Mouse (Mus musculus): ENCODE data around the gene Tnrc18. TPM values are rescaled to one million over a fixed set of nuclear protein-coding genes. Genes with fewer than 3 reads are reported as not detected.

Gene Tnrc18
- polyA plus RNA-seq, 1 experiment from 2014 or later = 18.6 TPM

GRCm38 (mm10) chr5:142715059-142715458 lies 102.4 kb downstream of the Tnrc18 start:
- Histone ChIP-seq H3K9me3 (peaks cover 6% of the 10 kb centered on the region), H3K36me3 (no peaks in the 10 kb centered on the region), H3K4me2 (no peak overlapping the region), H3K27me3 (replicated peaks) (peaks cover 21% of the 10 kb centered on the region; the same call in 1 of the 2 replicates), H3K4me3 (no peak overlapping the region), H3K27ac (replicated peaks) (no peak overlapping the region), H3K4me1 (peaks cover 7% of the 10 kb centered on the region), H3K9ac (no peak overlapping the region)
- ATAC-seq (ENCODE audit: extremely low read depth, insufficient number of reproducible peaks, low FRiP score, low TSS enrichment) = no peak
- 73% methylated on average over 9 of the region's 9 CpGs for WGBS

GRCm38 (mm10) chr5:142713966-142714365 lies 103.5 kb downstream of the Tnrc18 start:
- Histone ChIP-seq H3K4me3 (no peak overlapping the region), H3K4me1 (peaks cover 7% of the 10 kb centered on the region), H3K9me3 (peaks cover 6% of the 10 kb centered on the region), H3K27me3 (replicated peaks) (peaks cover 21% of the 10 kb centered on the region; the same call in 1 of the 2 replicates), H3K9ac (no peak overlapping the region), H3K27ac (replicated peaks) (no peak overlapping the region), H3K36me3 (no peaks in the 10 kb centered on the region), H3K4me2 (no peak overlapping the region)
- ATAC-seq (ENCODE audit: extremely low read depth, insufficient number of reproducible peaks, low FRiP score, low TSS enrichment) = no peak
- 79% methylated on average over 10 of the region's 10 CpGs for WGBS

- no peak overlapping the region for H3K27ac ChIP-seq (replicated peaks)
- H3K27me3 ChIP-seq (replicated peaks) = peaks cover 15% of the 10 kb centered on the region; the same call in 1 of the 2 replicates
- no peak overlapping the region for H3K9ac ChIP-seq
- H3K4me3 ChIP-seq = no peak overlapping the region
- ATAC-seq (ENCODE audit: extremely low read depth, insufficient number of reproducible peaks, low FRiP score, low TSS enrichment) = no peak
- peaks cover 6% of the 10 kb centered on the region for H3K9me3 ChIP-seq
- H3K4me1 ChIP-seq = no peaks in the 10 kb centered on the region
- 79% methylated on average over 5 of the region's 5 CpGs for WGBS
- no peaks in the 10 kb centered on the region for H3K36me3 ChIP-seq
- no peak overlapping the region for H3K4me2 ChIP-seq
These were observed 105.1 kb downstream of the Tnrc18 start for GRCm38 (mm10) chr5:142712373-142712772.

DNA sequence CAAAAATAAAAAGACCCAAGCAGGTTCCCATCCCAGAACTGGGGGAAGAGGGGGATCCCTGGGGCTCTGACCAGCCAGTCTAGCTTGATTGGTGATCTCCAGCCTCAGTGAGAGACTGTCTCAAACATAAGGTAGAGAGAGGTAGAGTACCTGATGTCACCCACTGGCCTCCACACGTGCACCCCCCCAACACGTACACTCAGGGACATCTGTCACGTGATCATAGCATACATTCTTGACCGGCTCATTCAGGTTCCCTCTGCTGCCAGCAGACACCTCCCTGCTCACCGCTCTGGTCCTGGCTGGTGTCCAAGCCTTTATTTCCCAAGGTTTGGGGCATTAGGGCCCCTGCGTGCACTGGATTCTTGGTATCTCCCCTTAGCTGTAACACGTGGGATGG lies 108.0 kb downstream of the Tnrc18 start:
- H3K4me1 ChIP-seq = no peaks in the 10 kb centered on the region
- H3K4me3 ChIP-seq = no peak overlapping the region
- 61% methylated on average over 7 of the region's 7 CpGs for WGBS
- H3K27ac ChIP-seq (replicated peaks) = no peak overlapping the region
- no peaks in the 10 kb centered on the region for H3K36me3 ChIP-seq
- H3K27me3 ChIP-seq (replicated peaks) = peaks cover 11% of the 10 kb centered on the region
- ATAC-seq (ENCODE audit: extremely low read depth, insufficient number of reproducible peaks, low FRiP score, low TSS enrichment) = no peak
- H3K9me3 ChIP-seq = peaks cover 6% of the 10 kb centered on the region
- no peak overlapping the region for H3K9ac ChIP-seq
- no peak overlapping the region for H3K4me2 ChIP-seq

DNA sequence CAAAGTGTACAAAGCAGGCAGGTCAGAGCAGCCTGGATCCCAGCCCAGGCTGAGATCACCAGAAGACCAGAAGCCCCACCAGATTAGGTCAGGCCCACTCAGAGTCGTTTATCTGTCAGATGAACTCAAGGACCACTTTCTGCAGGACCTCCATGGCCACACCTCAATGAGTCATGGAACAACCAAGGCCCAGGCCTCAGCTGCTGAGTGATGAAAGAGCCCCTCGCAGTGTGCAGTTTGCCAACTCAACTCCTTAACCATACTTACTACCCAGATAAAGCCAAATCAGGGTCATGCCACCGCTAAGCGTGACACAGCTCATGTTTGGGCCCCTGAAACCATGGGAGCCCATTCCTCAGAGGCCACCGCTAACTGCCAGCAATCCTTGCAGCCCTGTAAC lies 109.8 kb downstream of the Tnrc18 start:
- H3K27me3 ChIP-seq (replicated peaks) = peaks cover 28% of the 10 kb centered on the region
- WGBS = 75% methylated on average over 5 of the region's 5 CpGs
- H3K4me1 ChIP-seq = peaks cover under 1% of the 10 kb centered on the region
- no peak for ATAC-seq (ENCODE audit: extremely low read depth, insufficient number of reproducible peaks, low FRiP score, low TSS enrichment)
- H3K4me3 ChIP-seq = no peak overlapping the region
- H3K4me2 ChIP-seq = no peak overlapping the region
- H3K9me3 ChIP-seq = peaks cover 6% of the 10 kb centered on the region
- H3K9ac ChIP-seq = no peak overlapping the region
- H3K27ac ChIP-seq (replicated peaks) = no peak overlapping the region
- H3K36me3 ChIP-seq = no peaks in the 10 kb centered on the region

- Histone ChIP-seq H3K27me3 (replicated peaks) (peaks cover 65% of the 10 kb centered on the region), H3K4me2 (no peak overlapping the region), H3K4me1 (peaks cover 17% of the 10 kb centered on the region), H3K9me3 (no peaks in the 10 kb centered on the region), H3K27ac (replicated peaks) (no peak overlapping the region), H3K9ac (no peak overlapping the region), H3K36me3 (no peaks in the 10 kb centered on the region), H3K4me3 (no peak overlapping the region)
- ATAC-seq (ENCODE audit: extremely low read depth, insufficient number of reproducible peaks, low FRiP score, low TSS enrichment) = no peak
- 81% methylated on average over 10 of the region's 10 CpGs for WGBS
These were observed 113.9 kb downstream of the Tnrc18 start for GRCm38 (mm10) chr5:142703569-142703968.

DNA sequence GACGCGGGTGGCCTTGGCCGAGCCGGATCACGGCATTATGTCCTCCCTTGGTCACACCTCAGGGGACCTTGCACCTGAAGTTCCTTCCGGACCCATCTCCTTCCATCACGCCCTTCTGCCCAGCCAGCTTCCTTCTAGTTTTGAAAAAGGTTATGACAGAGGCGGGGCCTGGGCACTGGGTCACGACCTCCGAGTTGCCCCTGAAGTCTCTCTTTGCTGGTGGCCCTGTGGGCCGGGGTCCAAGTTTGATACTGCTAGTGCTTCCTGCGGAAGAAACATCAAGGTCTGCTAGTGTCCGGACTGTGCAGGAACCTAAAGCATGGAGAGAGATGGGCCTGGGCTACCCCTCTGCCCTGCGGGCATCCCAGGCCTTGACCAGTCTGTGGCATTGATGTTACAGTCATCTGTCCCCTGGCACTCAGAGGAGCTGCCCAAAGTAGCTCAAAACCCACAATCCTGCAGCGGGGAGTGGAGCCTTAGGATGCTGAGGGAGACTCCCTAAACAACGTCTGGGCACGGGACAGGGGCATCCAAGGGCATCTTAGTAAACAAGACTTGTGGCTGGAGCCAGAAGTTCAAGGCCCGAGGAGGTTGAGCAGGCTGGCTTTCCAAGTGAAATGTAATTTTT lies 114.8 kb downstream of the Tnrc18 start:
- peaks cover 17% of the 10 kb centered on the region for H3K4me1 ChIP-seq
- no peaks in the 10 kb centered on the region for H3K36me3 ChIP-seq
- peak overlapping the region; percentile 63 for H3K4me3 ChIP-seq
- no peak for ATAC-seq (ENCODE audit: extremely low read depth, insufficient number of reproducible peaks, low FRiP score, low TSS enrichment)
- H3K27me3 ChIP-seq (replicated peaks) = peaks cover 73% of the 10 kb centered on the region
- no peak overlapping the region for H3K27ac ChIP-seq (replicated peaks)
- peak overlapping the region; percentile 78 for H3K9ac ChIP-seq
- H3K9me3 ChIP-seq = no peaks in the 10 kb centered on the region
- WGBS = 24% methylated on average over 18 of the region's 18 CpGs
- peak overlapping the region; percentile 95 for H3K4me2 ChIP-seq

GRCm38 (mm10) chr5:142701651-142702510 lies 115.6 kb downstream of the Tnrc18 start:
- no peak overlapping the region for H3K27ac ChIP-seq (replicated peaks)
- peak; percentile 75 for ATAC-seq (ENCODE audit: extremely low read depth, insufficient number of reproducible peaks, low FRiP score, low TSS enrichment)
- no peaks in the 10 kb centered on the region for H3K9me3 ChIP-seq
- no peaks in the 10 kb centered on the region for H3K36me3 ChIP-seq
- WGBS = 2% methylated on average over 69 of the region's 72 CpGs
- H3K27me3 ChIP-seq (replicated peaks) = peaks cover 77% of the 10 kb centered on the region
- peaks cover 17% of the 10 kb centered on the region for H3K4me1 ChIP-seq
- H3K4me3 ChIP-seq = peak overlapping the region; percentile 63
- H3K4me2 ChIP-seq = peak overlapping the region; percentile 95
- peak overlapping the region; percentile 78 for H3K9ac ChIP-seq

DNA sequence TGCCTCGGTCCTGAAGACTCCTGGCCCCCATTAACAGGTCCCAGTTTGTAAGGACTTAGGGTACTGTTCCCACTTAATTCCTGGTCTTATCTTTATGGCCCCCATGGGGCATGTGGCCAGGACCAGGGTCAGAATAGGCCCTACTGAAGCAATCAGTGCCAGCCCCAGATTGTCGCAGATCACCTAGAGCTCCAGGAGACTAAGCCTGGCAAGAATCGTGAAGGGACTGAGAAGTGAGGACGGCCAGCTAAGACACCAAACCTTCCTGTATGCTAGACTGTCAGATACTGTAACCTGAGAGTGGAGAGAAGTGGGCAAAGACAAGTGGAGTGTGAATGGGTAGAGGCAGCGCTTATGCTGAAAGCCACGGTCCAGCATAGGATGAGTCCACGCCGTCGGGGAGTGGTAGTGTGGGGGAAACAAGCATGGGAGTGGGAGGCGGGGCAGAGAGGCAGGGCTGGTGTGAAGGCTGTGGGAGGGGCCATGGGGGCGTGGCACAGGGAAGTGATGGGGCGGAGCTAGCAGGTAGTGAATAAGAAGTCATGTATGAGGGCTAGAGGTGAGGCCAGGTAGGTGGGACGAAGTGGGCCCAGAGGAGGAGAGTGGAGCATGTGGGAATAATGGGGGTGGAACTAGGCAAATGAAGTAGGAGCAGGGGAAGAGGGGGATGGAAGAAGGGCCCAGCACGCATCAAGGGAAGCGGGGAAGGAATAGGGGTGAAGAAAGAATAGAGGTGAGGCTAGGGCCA lies 116.4 kb downstream of the Tnrc18 start:
- H3K27ac ChIP-seq (replicated peaks) = no peak overlapping the region
- WGBS = 7% methylated on average over 15 of the region's 15 CpGs
- peak overlapping the region; percentile 95 for H3K4me2 ChIP-seq
- H3K4me3 ChIP-seq = peak overlapping the region; percentile 63
- H3K27me3 ChIP-seq (replicated peaks) = peaks cover 86% of the 10 kb centered on the region
- peaks cover 17% of the 10 kb centered on the region for H3K4me1 ChIP-seq
- no peak overlapping the region for H3K9ac ChIP-seq
- no peaks in the 10 kb centered on the region for H3K9me3 ChIP-seq
- peak; percentile 25; the same call in 1 of the 2 replicates for ATAC-seq (ENCODE audit: extremely low read depth, insufficient number of reproducible peaks, low FRiP score, low TSS enrichment)
- H3K36me3 ChIP-seq = no peaks in the 10 kb centered on the region

DNA sequence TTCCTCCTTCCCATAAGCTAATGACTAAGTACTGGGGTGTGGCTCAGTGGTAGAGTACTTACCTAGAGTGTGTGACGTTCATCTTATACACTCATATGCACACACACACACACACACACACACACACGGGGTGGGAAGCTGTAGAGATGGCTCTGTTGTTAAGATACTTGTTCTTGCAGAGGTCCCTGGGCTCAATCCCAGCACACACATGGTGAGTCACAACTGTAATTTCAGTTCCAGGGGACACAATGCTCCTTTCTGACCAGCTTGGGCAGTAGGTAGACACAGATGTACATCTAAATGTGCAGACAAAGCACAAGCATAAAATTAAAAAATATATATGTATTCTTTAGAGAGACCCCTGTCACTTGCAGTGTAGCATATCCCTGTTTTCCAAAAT lies 119.7 kb downstream of the Tnrc18 start:
- ATAC-seq (ENCODE audit: extremely low read depth, insufficient number of reproducible peaks, low FRiP score, low TSS enrichment) = no peak
- no peaks in the 10 kb centered on the region for H3K9me3 ChIP-seq
- H3K4me3 ChIP-seq = no peak overlapping the region
- WGBS = 52% methylated on average over 2 of the region's 2 CpGs
- no peak overlapping the region for H3K27ac ChIP-seq (replicated peaks)
- peaks cover 78% of the 10 kb centered on the region for H3K27me3 ChIP-seq (replicated peaks)
- no peaks in the 10 kb centered on the region for H3K36me3 ChIP-seq
- peaks cover 17% of the 10 kb centered on the region for H3K4me1 ChIP-seq
- no peak overlapping the region for H3K4me2 ChIP-seq
- H3K9ac ChIP-seq = no peak overlapping the region

- Histone ChIP-seq H3K4me1 (peaks cover 8% of the 10 kb centered on the region), H3K4me2 (no peak overlapping the region), H3K27ac (replicated peaks) (no peak overlapping the region), H3K4me3 (no peak overlapping the region), H3K9me3 (no peaks in the 10 kb centered on the region), H3K9ac (no peak overlapping the region), H3K27me3 (replicated peaks) (peaks cover 71% of the 10 kb centered on the region), H3K36me3 (no peaks in the 10 kb centered on the region)
- ATAC-seq (ENCODE audit: extremely low read depth, insufficient number of reproducible peaks, low FRiP score, low TSS enrichment) = no peak
- WGBS = 77% methylated on average over 6 of the region's 6 CpGs
These were observed 120.6 kb downstream of the Tnrc18 start for GRCm38 (mm10) chr5:142696865-142697264.
